Mouse (Mus musculus): ENCODE measurements around the gene Prl3c1. TPM values are rescaled to one million over a fixed set of nuclear protein-coding genes. Genes with fewer than 3 reads are reported as not detected.
"Not testable (repeated sequence)": the region's sequence is repeated elsewhere in the genome, so short reads cannot be mapped to it uniquely, and the experiment has no call there.

Prl3c1 gene
- total RNA-seq (2021) = not detected

- intact Hi-C loops (cut with DNase I) = no loop called here
Observed at GRCm38 (mm10) chr13:27196359-27196758, at the start of gene Prl3c1. TSS of gene Prl3c1 (plus strand) at chr13:27196659.

GRCm38 (mm10) chr13:27148264-27148663 lies 48.2 kb upstream of the Prl3c1 start:
- intact Hi-C loops (cut with DNase I) = no loop called here
- DNase-seq (ENCODE audit: low spot score in 2 of 2) = no peak

More at GRCm38 (mm10) chr13:27196359-27196758, at the start of gene Prl3c1:
- DNase-seq (ENCODE audit: low spot score in 2 of 2) = no peak

DNA sequence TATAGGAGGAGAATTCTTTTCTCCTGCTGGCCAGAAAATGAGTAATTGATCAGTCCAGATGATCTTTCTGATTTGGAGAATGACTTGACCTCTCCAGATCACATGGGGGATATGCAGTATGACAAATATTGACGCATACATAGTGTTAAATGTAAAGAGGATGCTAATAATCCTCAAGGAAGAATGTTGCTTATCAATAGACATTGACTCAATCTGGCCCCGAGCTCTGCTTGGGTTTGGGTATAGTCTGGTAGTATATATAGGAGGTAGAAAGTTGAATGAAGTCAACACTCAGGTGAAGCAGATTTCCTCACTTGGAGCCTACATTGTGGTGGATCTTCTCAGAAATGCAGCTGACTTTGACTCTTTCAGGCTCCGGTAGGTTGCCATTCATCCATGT lies 40.0 kb upstream of the Prl3c1 start, which contains the start of gene Prl3d3:
Prl3d3 (plus strand) TSS at position 301 of the 400 bp plus-strand sequence.
- DNase-seq (ENCODE audit: low spot score in 2 of 2); intact Hi-C loops (cut with DNase I): not testable (repeated sequence)

GRCm38 (mm10) chr13:27241547-27241946 lies 45.1 kb downstream of the Prl3c1 start, which contains the start of gene Prl3b1:
TSS of gene Prl3b1 (plus strand) at chr13:27241847.
- intact Hi-C loops (cut with DNase I) = no loop called here
- no peak for DNase-seq (ENCODE audit: low spot score in 2 of 2)

Other genes starting within 250 kb of the Prl3c1 start
- not detected for gene Prl, start 139.1 kb upstream of the Prl3c1 start, total RNA-seq (2021)
- not detected for gene Prl3d1, start 102.5 kb upstream of the Prl3c1 start, total RNA-seq (2021)
- gene Prl3d2, start 75.0 kb upstream of the Prl3c1 start, total RNA-seq (2021) = not detected
- gene Prl3d3, start 39.9 kb upstream of the Prl3c1 start, total RNA-seq (2021) = not detected
- gene Prl3b1, start 45.2 kb downstream of the Prl3c1 start, total RNA-seq (2021) = not detected
- gene Prl3a1, start 62.8 kb downstream of the Prl3c1 start, total RNA-seq (2021) = not detected
- gene Prl6a1, start 116.0 kb downstream of the Prl3c1 start, total RNA-seq (2021) = not detected
- gene Prl8a2, start 149.0 kb downstream of the Prl3c1 start, total RNA-seq (2021) = not detected
- not detected for gene Prl2b1, start 194.2 kb downstream of the Prl3c1 start, total RNA-seq (2021)
- not detected for gene Prl8a6, start 242.0 kb downstream of the Prl3c1 start, total RNA-seq (2021)